Mouse (Mus musculus): ENCODE data around the gene Etv6. TPM values are rescaled to one million over a fixed set of nuclear protein-coding genes. Genes with fewer than 3 reads are reported as not detected.

Etv6 gene
- total and polyA plus RNA-seq, 3 experiments, result 12.6 to 25.9 TPM; not detected in 1

DNA sequence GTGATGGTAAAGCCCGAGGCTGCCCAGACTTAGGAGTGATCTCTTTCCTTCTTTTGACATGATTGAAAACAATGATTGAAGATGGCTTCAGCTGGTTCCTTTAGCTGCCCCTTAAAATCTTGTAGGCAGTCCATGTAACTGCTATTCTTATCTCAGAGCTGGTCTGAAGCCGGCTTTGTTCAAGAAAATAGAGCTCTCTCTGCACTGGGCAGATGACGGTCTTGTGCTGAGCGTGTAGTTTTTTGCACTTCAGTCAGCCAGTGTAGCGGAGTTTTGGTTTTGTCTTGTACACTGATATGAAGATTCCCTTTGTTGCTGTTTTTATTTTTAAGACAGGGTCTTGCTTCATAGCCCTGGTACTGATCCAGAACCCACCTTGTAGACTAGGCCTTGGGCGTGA, 117.0 kb downstream of the Etv6 start:
- TF ChIP-seq KAT2A (conservative IDR thresholded peaks at IDR 0.05; ENCODE audit: low read depth, low read length), result no peak
- TF ChIP-seq HCFC1 (IDR thresholded peaks at IDR 0.05; ENCODE audit: low read depth, low read length), result no peak
- no peak for TF ChIP-seq USF1 (IDR thresholded peaks at IDR 0.05; ENCODE audit: low read depth, low read length)
- TF ChIP-seq UBTF (IDR thresholded peaks at IDR 0.05; ENCODE audit: borderline replicate concordance, insufficient read depth, low read depth, low read length), result no peak
- TF ChIP-seq TAL1 (IDR thresholded peaks at IDR 0.05; ENCODE audit: low read length), result no peak
- no peak for TF ChIP-seq MAX (IDR thresholded peaks at IDR 0.05; ENCODE audit: low read length)
- TF ChIP-seq EP300 (IDR thresholded peaks at IDR 0.05; ENCODE audit: low read depth in 1 of 2, low read length in 2 of 2), result no peak
- no peak for TF ChIP-seq NELFE (IDR thresholded peaks at IDR 0.05; ENCODE audit: low read depth, low read length)
- TF ChIP-seq POLR2A (IDR thresholded peaks at IDR 0.05; ENCODE audit: control insufficient read depth in 1 of 2, insufficient read depth in 1 of 2, low read depth in 1 of 2, low read length in 2 of 2, poor library complexity in 1 of 2), result no peak
- TF ChIP-seq MYB (IDR thresholded peaks at IDR 0.05; ENCODE audit: low read depth, low read length), result no peak
- TF ChIP-seq TCF12 (IDR thresholded peaks at IDR 0.05; ENCODE audit: low read depth, low read length), result no peak
- TF ChIP-seq MEF2A (IDR thresholded peaks at IDR 0.05; ENCODE audit: extremely low read depth, insufficient replicate concordance, low read depth, low read length, poor library complexity, severe bottlenecking), result no peak
- TF ChIP-seq RAD21 (IDR thresholded peaks at IDR 0.05; ENCODE audit: low read depth, low read length), result no peak
- TF ChIP-seq MAZ (IDR thresholded peaks at IDR 0.05; ENCODE audit: low read depth, low read length), result no peak
- TF ChIP-seq USF2 (IDR thresholded peaks at IDR 0.05; ENCODE audit: borderline replicate concordance in 1 of 2, insufficient read depth in 1 of 2, low read depth in 1 of 2, low read length in 2 of 2), result no peak
- TF ChIP-seq MXI1 (IDR thresholded peaks at IDR 0.05; ENCODE audit: low read depth, low read length), result no peak
- TF ChIP-seq MYC (IDR thresholded peaks at IDR 0.05; ENCODE audit: low read depth, low read length), result no peak
- no peak for TF ChIP-seq BHLHE40 (IDR thresholded peaks at IDR 0.05; ENCODE audit: borderline replicate concordance, low read depth, low read length)
- no peak for TF ChIP-seq JUND (IDR thresholded peaks at IDR 0.05; ENCODE audit: low read depth, low read length)
- no peak for TF ChIP-seq CTCF (IDR thresholded peaks at IDR 0.05 in 2 of 3, conservative IDR thresholded peaks at IDR 0.05 in 1 of 3; ENCODE audit: control insufficient read depth in 1 of 3, insufficient read depth in 1 of 3, low read depth in 2 of 3, low read length in 3 of 3, poor library complexity in 1 of 3, severe bottlenecking in 1 of 3)
- Histone ChIP-seq H3K36me3 (ENCODE audit: control insufficient read depth in 1 of 2, insufficient read depth in 2 of 2, low read length in 2 of 2) (peaks cover 0 to 11% of the 10 kb centered on the region in 2 experiments; a peak in 2 of 4 replicates), H3K4me3 (ENCODE audit: control insufficient read depth in 1 of 2, insufficient read depth in 1 of 2, low read depth in 2 of 2, low read length in 2 of 2) (no peak overlapping the region), H3K27ac (ENCODE audit: control insufficient read depth, low read depth, low read length) (no peak overlapping the region), H3K9me3 (replicated peaks; ENCODE audit: insufficient read depth, low read length) (no peaks in the 10 kb centered on the region), H3K79me2 (ENCODE audit: control insufficient read depth, insufficient read depth, low read length, poor library complexity) (peaks cover 3% of the 10 kb centered on the region; the same call in 1 of the 2 replicates), H3K4me1 (ENCODE audit: control insufficient read depth in 1 of 2, insufficient read depth in 2 of 2, low read length in 2 of 2) (no peaks in the 10 kb centered on the region), H3K27me3 (ENCODE audit: control insufficient read depth in 1 of 2, insufficient read depth in 2 of 2, low read length in 2 of 2) (no peaks in the 10 kb centered on the region), H3K9ac (ENCODE audit: control insufficient read depth, low read depth, low read length, poor library complexity, severe bottlenecking) (no peak overlapping the region)
- DNase-seq (ENCODE audit: low read depth, low spot score), result no peak

DNA sequence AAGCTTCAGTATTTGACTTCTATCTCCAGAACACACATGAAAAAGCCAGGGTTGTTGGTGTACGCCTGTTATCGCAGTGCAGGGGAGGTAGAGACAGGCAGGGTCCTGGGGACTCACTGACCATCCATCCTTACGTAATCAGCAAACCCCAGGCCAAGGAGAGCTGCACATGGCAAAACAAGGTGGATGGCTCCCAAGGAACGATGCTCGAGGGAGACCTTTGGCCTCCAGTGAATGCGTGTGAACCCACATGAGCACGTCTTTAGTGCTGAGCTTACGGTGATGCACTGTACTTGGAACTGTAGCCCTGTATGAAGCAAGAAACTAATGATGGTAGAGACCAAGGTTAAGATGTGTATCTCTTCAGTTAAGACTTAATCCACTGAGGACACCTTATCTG, 119.2 kb downstream of the Etv6 start:
- H3K27ac ChIP-seq (ENCODE audit: control insufficient read depth, low read depth, low read length), result no peak overlapping the region
- H3K4me3 ChIP-seq (ENCODE audit: control insufficient read depth in 1 of 2, insufficient read depth in 1 of 2, low read depth in 2 of 2, low read length in 2 of 2), result no peak overlapping the region
- no peak for DNase-seq (ENCODE audit: low read depth, low spot score)
- H3K9ac ChIP-seq (ENCODE audit: control insufficient read depth, low read depth, low read length, poor library complexity, severe bottlenecking), result no peak overlapping the region
- H3K4me1 ChIP-seq (ENCODE audit: control insufficient read depth in 1 of 2, insufficient read depth in 2 of 2, low read length in 2 of 2), result no peaks in the 10 kb centered on the region
- TF ChIP-seq MEF2A (IDR thresholded peaks at IDR 0.05; ENCODE audit: extremely low read depth, insufficient replicate concordance, low read depth, low read length, poor library complexity, severe bottlenecking) (no peak), RCOR1 (IDR thresholded peaks at IDR 0.05; ENCODE audit: low read depth, low read length) (no peak), KAT2A (conservative IDR thresholded peaks at IDR 0.05; ENCODE audit: low read depth, low read length) (no peak), TBP (IDR thresholded peaks at IDR 0.05; ENCODE audit: low read depth, low read length) (no peak), SIN3A (IDR thresholded peaks at IDR 0.05; ENCODE audit: low read length) (no peak), MAZ (IDR thresholded peaks at IDR 0.05; ENCODE audit: low read depth, low read length) (no peak), MAX (IDR thresholded peaks at IDR 0.05; ENCODE audit: low read length) (no peak), ELF1 (IDR thresholded peaks at IDR 0.05; ENCODE audit: low read depth, low read length) (no peak)
- no peaks in the 10 kb centered on the region for H3K9me3 ChIP-seq (replicated peaks; ENCODE audit: insufficient read depth, low read length)
- no peaks in the 10 kb centered on the region for H3K27me3 ChIP-seq (ENCODE audit: control insufficient read depth in 1 of 2, insufficient read depth in 2 of 2, low read length in 2 of 2)
- H3K36me3 ChIP-seq (ENCODE audit: control insufficient read depth in 1 of 2, insufficient read depth in 2 of 2, low read length in 2 of 2), result peaks cover 0 to 11% of the 10 kb centered on the region in 2 experiments; a peak in 2 of 4 replicates
- H3K79me2 ChIP-seq (ENCODE audit: control insufficient read depth, insufficient read depth, low read length, poor library complexity), result peaks cover 3% of the 10 kb centered on the region; the same call in 1 of the 2 replicates
